Mouse (Mus musculus): ENCODE measurements around the gene Aip.
A peak's percentile ranks its signal among the peaks of the same experiment; 100 is the strongest.
"Not testable (repeated sequence)": the region's sequence is repeated elsewhere in the genome, so short reads cannot be mapped to it uniquely, and the experiment has no call there.

The Aip gene

GRCm38 (mm10) chr19:4135963-4136345 lies 10.3 kb upstream of the Aip start:
- DNase-seq (ENCODE audit: low read depth, low spot score), result not testable (repeated sequence)

GRCm38 (mm10) chr19:4135229-4135962 lies 9.7 kb upstream of the Aip start:
- not testable (repeated sequence) for DNase-seq (ENCODE audit: low read depth, low spot score)

GRCm38 (mm10) chr19:4134354-4134753 lies 8.7 kb upstream of the Aip start:
- no peak for DNase-seq (ENCODE audit: low read depth, low spot score)

- no peak for DNase-seq (ENCODE audit: low read depth, low spot score)
Observed at GRCm38 (mm10) chr19:4131768-4132167, 6.1 kb upstream of the Aip start.

- DNase-seq (ENCODE audit: low read depth, low spot score), result no peak
Observed at GRCm38 (mm10) chr19:4131075-4131474, 5.4 kb upstream of the Aip start.

- no peak for DNase-seq (ENCODE audit: low read depth, low spot score)
Observed at GRCm38 (mm10) chr19:4130106-4130505, 4.4 kb upstream of the Aip start.

GRCm38 (mm10) chr19:4129462-4129861 lies 3.8 kb upstream of the Aip start:
- DNase-seq (ENCODE audit: low read depth, low spot score), result no peak

- no peak for DNase-seq (ENCODE audit: low read depth, low spot score)
Observed at GRCm38 (mm10) chr19:4126759-4127495, 1.3 kb upstream of the Aip start.

- DNase-seq (ENCODE audit: low read depth, low spot score), result not testable (repeated sequence)
Observed at GRCm38 (mm10) chr19:4125268-4125667, 390 bp downstream of the Aip start.

GRCm38 (mm10) chr19:4124432-4124831 lies 1.2 kb downstream of the Aip start:
- no peak for DNase-seq (ENCODE audit: low read depth, low spot score)

- DNase-seq (ENCODE audit: low read depth, low spot score), result no peak
Observed at GRCm38 (mm10) chr19:4122411-4123370, 3.0 kb downstream of the Aip start.

GRCm38 (mm10) chr19:4121896-4122295 lies 3.8 kb downstream of the Aip start:
- DNase-seq (ENCODE audit: low read depth, low spot score), result not testable (repeated sequence)

- DNase-seq (ENCODE audit: low read depth, low spot score), result peak; percentile 96
Observed at GRCm38 (mm10) chr19:4121097-4121805, 4.4 kb downstream of the Aip start.

GRCm38 (mm10) chr19:4120496-4120895 lies 5.2 kb downstream of the Aip start:
- no peak for DNase-seq (ENCODE audit: low read depth, low spot score)

- no peak for DNase-seq (ENCODE audit: low read depth, low spot score)
Observed at GRCm38 (mm10) chr19:4119716-4120487, 5.8 kb downstream of the Aip start.

- DNase-seq (ENCODE audit: low read depth, low spot score), result no peak
Observed at GRCm38 (mm10) chr19:4118350-4118749, 7.3 kb downstream of the Aip start.

- no peak for DNase-seq (ENCODE audit: low read depth, low spot score)
Observed at GRCm38 (mm10) chr19:4117006-4117405, 8.7 kb downstream of the Aip start.

GRCm38 (mm10) chr19:4115816-4116215 lies 9.8 kb downstream of the Aip start:
- DNase-seq (ENCODE audit: low read depth, low spot score), result no peak

- DNase-seq (ENCODE audit: low read depth, low spot score), result no peak
Observed at GRCm38 (mm10) chr19:4115144-4115543, 10.5 kb downstream of the Aip start.

- no peak for DNase-seq (ENCODE audit: low read depth, low spot score)
Observed at GRCm38 (mm10) chr19:4114551-4114950, 11.1 kb downstream of the Aip start.
